Mouse (Mus musculus): ENCODE results near the gene Gapvd1.
"Not testable (repeated sequence)": the region's sequence is repeated elsewhere in the genome, so short reads cannot be mapped to it uniquely, and the experiment has no call there.

- not testable (repeated sequence) for TF ChIP-seq CTCF (IDR thresholded peaks at IDR 0.05; ENCODE audit: borderline replicate concordance, control insufficient read depth, extremely low read depth, insufficient read depth, low read length, poor library complexity); POLR2A (IDR thresholded peaks at IDR 0.05; ENCODE audit: control insufficient read depth, extremely low read depth, insufficient read depth, low read length, poor library complexity)
These were observed 37.5 kb upstream of the Gapvd1 start for GRCm38 (mm10) chr2:34792543-34792942.
